Mouse (Mus musculus): Measurements from ENCODE around the gene Ube2q2. TPM values are rescaled to one million over a fixed set of nuclear protein-coding genes. Genes with fewer than 3 reads are reported as not detected.

Gene Ube2q2
- 25.7 and 29.9 TPM in 2 replicates for polyA plus RNA-seq (2015; fragmentation: Nextera tagmentation; extraction: Ambion mirVana)

DNA sequence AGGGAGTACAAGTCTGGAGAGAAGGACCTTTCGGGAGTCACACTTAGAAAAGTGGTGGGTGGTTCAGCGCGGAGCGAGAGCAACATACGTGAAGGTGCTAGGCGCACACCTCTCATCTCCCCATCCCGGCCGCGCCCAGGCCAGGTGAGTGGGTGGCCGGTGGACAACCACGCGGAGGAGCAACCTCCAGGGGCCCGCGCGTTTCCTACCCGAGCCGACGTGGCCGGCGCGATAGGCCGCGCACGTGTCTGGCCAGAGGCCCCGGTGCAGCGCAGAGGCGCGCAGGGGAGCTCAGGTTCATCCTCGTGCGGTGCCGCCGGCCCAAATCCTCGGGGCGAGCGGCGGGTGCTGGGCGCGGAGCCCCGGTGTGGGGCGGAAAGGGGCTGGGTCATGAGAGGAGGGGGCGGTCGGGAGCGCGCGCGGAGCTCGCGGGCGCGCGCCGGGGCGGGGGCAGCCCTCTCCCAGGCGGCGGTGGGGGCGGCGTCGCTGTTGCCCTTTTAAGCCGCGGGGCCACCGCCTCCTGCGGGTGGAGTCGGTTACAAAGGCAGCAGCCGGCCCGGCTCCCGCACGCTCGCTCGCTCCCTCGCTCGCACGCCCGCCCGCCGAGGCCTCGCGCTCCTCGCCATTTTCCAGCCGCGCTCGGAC is at the start of gene Ube2q2:
TSS of gene Ube2q2 (plus strand) at position 1 of the 645 bp plus-strand sequence.

DNA sequence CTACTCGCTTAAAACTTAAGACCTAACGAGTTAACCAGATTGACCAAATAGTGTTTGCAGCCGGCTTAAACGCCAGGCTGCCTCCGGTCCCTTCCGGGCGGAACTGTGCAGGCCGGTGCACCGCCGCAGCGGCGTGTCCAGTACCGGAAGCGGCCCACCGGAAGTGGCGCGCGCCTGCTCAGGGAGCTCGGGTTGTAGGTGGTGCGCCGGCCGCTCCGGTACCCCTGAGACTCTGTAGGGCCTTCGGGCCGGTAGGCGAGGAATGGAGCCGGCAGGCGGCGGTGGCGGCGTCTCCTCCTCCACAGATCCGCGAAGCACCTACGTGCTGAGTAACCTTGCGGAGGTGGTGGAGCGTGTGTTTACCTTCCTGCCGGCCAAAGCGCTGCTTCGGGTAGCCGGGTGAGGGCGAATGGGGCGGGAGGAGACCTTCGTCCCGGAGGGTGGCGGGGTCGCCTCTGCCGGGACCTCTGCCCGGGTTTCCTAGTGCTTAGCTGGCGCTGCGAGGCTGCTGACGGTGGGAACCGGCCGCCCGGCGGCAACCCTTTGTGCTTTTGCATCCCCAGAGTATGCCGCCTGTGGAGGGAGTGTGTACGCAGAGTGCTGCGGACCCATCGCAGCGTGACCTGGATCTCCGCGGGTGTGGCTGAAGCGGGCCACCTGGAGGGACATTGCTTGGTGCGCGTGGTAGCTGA is 60.3 kb downstream of the Ube2q2 start, which contains the start of gene Fbxo22:
TSS of gene Fbxo22 (plus strand) at position 136 of the 692 bp plus-strand sequence.

Other genes with a start within 250 kb of the Ube2q2 start
- 1.3 and 1.5 TPM in 2 replicates for gene Hykk, start 231.6 kb upstream of the Ube2q2 start, polyA plus RNA-seq (2015; fragmentation: Nextera tagmentation; extraction: Ambion mirVana)
- gene Psma4, start 198.1 kb upstream of the Ube2q2 start, polyA plus RNA-seq (2015; fragmentation: Nextera tagmentation; extraction: Ambion mirVana): 189 and 200 TPM in 2 replicates
- 0.29 and 0.34 TPM in 2 replicates for gene AY074887, start 197.9 kb upstream of the Ube2q2 start, polyA plus RNA-seq (2015; fragmentation: Nextera tagmentation; extraction: Ambion mirVana)
- gene Chrna5, start 168.0 kb upstream of the Ube2q2 start, polyA plus RNA-seq (2015; fragmentation: Nextera tagmentation; extraction: Ambion mirVana): 0.11 TPM in 1 of 2 replicates, not detected in the other
- 0.08 TPM in 1 of 2 replicates, not detected in the other for gene Chrna3, start 122.3 kb upstream of the Ube2q2 start, polyA plus RNA-seq (2015; fragmentation: Nextera tagmentation; extraction: Ambion mirVana)
- gene Chrnb4, start 100.1 kb upstream of the Ube2q2 start, polyA plus RNA-seq (2015; fragmentation: Nextera tagmentation; extraction: Ambion mirVana): 0.04 TPM in 1 of 2 replicates, not detected in the other
- gene Fbxo22, start 60.1 kb downstream of the Ube2q2 start, polyA plus RNA-seq (2015; fragmentation: Nextera tagmentation; extraction: Ambion mirVana): 36.0 and 37.3 TPM in 2 replicates
- gene Nrg4, start 178.0 kb downstream of the Ube2q2 start, polyA plus RNA-seq (2015; fragmentation: Nextera tagmentation; extraction: Ambion mirVana): 0.57 and 0.71 TPM in 2 replicates
- gene Tmem266, start 178.1 kb downstream of the Ube2q2 start, polyA plus RNA-seq (2015; fragmentation: Nextera tagmentation; extraction: Ambion mirVana): 0.05 TPM in 1 of 2 replicates, not detected in the other

All from urinary bladder, postnatal 0 days (tissue).